Mouse (Mus musculus) liver, embryonic 18 days (tissue): ENCODE results near the gene St8sia6. TPM values are rescaled to one million over a fixed set of nuclear protein-coding genes. Genes with fewer than 3 reads are reported as not detected.

Experiments used
- polyA plus RNA-seq: library from polyadenylated mRNA; depleted of rRNA; stranded (reverse); fragments of >200 nt; gene quantifications from 2 replicates; pipeline ENCODE4 v1.2.3, GENCODE M21; 2012; rRNA removed

St8sia6 gene
- polyA plus RNA-seq = 0.01 and 0.02 TPM in 2 replicates

GRCm38 (mm10) chr2:13793969-13794363, at the start of gene St8sia6:
St8sia6 (minus strand) TSS chr2:13794064.

Other genes with a start within 250 kb of the St8sia6 start
- gene Trdmt1, start 249.4 kb downstream of the St8sia6 start, polyA plus RNA-seq = 2.7 and 3.2 TPM in 2 replicates
- gene Vim, start 220.1 kb downstream of the St8sia6 start, polyA plus RNA-seq = 148 and 150 TPM in 2 replicates